Mouse (Mus musculus) limb, embryonic 13.5 days (tissue): ENCODE data around the gene Cbx7. TPM values are rescaled to one million over a fixed set of nuclear protein-coding genes. Genes with fewer than 3 reads are reported as not detected.

Experiments used
- ATAC-seq: fragments of 200-750 bp; cut with Nextera tagmentation; 2 replicates; pipeline ENCODE4 v1.8.0; 2017; ENCODE audit warnings: low read depth, moderate number of reproducible peaks, moderate TSS enrichment; ENCODE audit not compliant: low FRiP score
- H3K27ac ChIP-seq: fragments of 300-500 bp; sonication (generic); 2 replicates; pipeline ENCODE4 v1.5.1; 2015; ENCODE audit warnings: inconsistent platforms, mild to moderate bottlenecking, moderate library complexity
- H3K27me3 ChIP-seq: fragments of 300-500 bp; sonication (generic); 2 replicates; pipeline ENCODE4 v1.6.1; 2015; ENCODE audit warnings: mild to moderate bottlenecking, inconsistent platforms
- H3K36me3 ChIP-seq: fragments of 300-500 bp; sonication (generic); 2 replicates; pipeline ENCODE4 v1.6.1; 2015; ENCODE audit warnings: inconsistent platforms, mild to moderate bottlenecking, moderate library complexity
- H3K4me1 ChIP-seq: fragments of 300-500 bp; sonication (generic); 2 replicates; pipeline ENCODE4 v1.6.1; 2015; ENCODE audit warnings: inconsistent platforms
- H3K4me2 ChIP-seq: fragments of 300-500 bp; sonication (generic); replicated peaks from 2 replicates; pipeline ENCODE4 v1.6.1; 2015; ENCODE audit warnings: inconsistent platforms, mild to moderate bottlenecking, moderate library complexity
- H3K4me3 ChIP-seq: fragments of 300-500 bp; sonication (generic); 2 replicates; pipeline ENCODE4 v1.5.1; 2015; ENCODE audit warnings: moderate library complexity, mild to moderate bottlenecking, inconsistent platforms
- H3K9ac ChIP-seq: fragments of 300-500 bp; sonication (generic); 2 replicates; pipeline ENCODE4 v1.6.1; 2015; ENCODE audit warnings: mild to moderate bottlenecking, inconsistent platforms
- H3K9me3 ChIP-seq: fragments of 300-500 bp; sonication (generic); 2 replicates; pipeline ENCODE4 v1.6.1; 2016; ENCODE audit warnings: inconsistent platforms
- WGBS: fragments of 180-500 bp; shearing (Covaris S2); methylation state at CpG from one replicate; pipeline ENCODE4 v1.1.7; 2015; 5-methylcytosine and 5-hydroxymethylcytosine counted together
- polyA plus RNA-seq: library from polyadenylated mRNA; unstranded; fragments of >200 nt; fragmentation: Nextera tagmentation; extraction: Ambion mirVana; gene quantifications from 2 replicates; pipeline ENCODE4 v1.2.1, GENCODE M21; 2015

Gene Cbx7
- 1.8 and 2.2 TPM in 2 replicates for polyA plus RNA-seq

DNA sequence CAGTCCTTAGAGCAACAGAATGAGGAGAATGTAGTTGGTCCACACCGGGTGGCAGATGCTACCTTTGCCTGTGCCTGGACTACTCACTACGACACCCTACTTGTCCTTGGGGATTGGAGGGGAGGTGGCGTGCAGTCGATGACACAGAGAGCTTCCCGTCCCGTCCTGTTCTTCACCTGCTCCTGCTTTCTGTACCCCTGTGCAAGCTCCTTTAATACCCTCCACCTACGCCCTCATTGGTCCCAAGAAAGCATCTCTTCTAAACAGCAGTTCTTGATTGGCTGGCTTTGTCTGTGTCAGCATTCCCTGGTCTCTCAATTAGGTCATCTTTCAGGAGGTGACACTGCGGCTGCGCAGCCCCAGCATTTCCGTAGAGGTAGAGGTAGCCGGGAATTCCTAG is at the start of gene Cbx7:
Cbx7 (minus strand) TSS at position 180 of the 400 bp plus-strand sequence.
- Histone ChIP-seq H3K27me3 (no peaks in the 10 kb centered on the region), H3K4me2 (no peak within 1 kb of the TSS), H3K36me3 (no peaks in the 10 kb centered on the region), H3K4me1 (no peaks in the 10 kb centered on the region), H3K9ac (no peak within 1 kb of the TSS), H3K9me3 (0 out of 2 replicates have a peak, but pooled peaks cover 2% of the 10 kb centered on the region), H3K27ac (no peak within 1 kb of the TSS), H3K4me3 (no peak within 1 kb of the TSS)
- 92% methylated on average over 11 of the region's 11 CpGs for WGBS
- ATAC-seq: no peak

DNA sequence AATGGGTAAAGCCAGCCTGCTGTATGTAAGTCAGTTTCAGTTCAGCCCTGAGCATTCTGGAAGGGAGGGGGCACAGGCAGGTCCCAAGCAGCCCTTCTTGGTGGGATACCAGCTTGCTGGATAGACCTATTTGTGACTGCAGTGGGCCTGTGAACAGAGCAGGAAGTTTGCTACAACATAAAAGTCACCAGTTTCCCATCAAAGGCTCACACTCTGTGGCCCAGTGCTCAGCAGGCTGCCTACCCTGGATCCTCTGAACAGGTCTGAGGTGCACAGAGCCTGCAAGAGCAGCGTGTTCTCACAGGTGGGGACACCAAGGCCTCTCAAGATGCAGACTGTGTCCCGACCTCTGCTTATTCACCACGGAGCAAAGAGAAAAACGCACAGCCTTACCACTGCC is 49.6 kb upstream of the Cbx7 start:
- 64% methylated on average over 4 of the region's 4 CpGs for WGBS
- ATAC-seq: no peak
- Histone ChIP-seq H3K4me1 (peaks cover 6% of the 10 kb centered on the region; the same call in 1 of the 2 replicates), H3K9me3 (no peaks in the 10 kb centered on the region), H3K27ac (no peak overlapping the region), H3K9ac (peak overlapping the region; percentile 25; the same call in 1 of the 2 replicates), H3K4me3 (no peak overlapping the region), H3K4me2 (no peak overlapping the region), H3K27me3 (peaks cover 30% of the 10 kb centered on the region), H3K36me3 (no peaks in the 10 kb centered on the region)

DNA sequence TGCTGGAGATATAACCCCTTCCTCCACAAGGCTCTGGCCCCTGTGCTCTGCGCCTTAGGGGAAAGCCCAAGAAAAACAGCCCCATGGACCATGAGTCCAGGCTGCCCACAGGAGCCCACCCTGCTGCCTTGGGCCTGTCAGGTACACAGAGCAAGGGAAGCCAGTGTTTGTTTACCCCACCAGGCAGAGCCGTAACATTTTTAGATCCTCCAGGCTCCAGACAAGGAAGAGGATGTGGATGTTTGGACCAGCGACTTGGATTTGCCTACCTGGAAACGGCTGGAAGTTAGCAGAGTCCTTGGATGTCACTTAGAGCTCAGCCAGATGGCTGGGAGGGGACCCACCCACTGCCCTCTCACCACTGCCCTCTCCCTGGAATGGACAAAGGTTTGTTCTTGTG is 48.7 kb upstream of the Cbx7 start:
- Histone ChIP-seq H3K4me1 (peaks cover 11% of the 10 kb centered on the region), H3K9me3 (no peaks in the 10 kb centered on the region), H3K9ac (no peak overlapping the region), H3K4me2 (no peak overlapping the region), H3K27ac (no peak overlapping the region; the same call in 1 of the 2 replicates), H3K4me3 (no peak overlapping the region), H3K36me3 (no peaks in the 10 kb centered on the region), H3K27me3 (peaks cover 39% of the 10 kb centered on the region)
- ATAC-seq: no peak
- 55% methylated on average over 4 of the region's 4 CpGs for WGBS

DNA sequence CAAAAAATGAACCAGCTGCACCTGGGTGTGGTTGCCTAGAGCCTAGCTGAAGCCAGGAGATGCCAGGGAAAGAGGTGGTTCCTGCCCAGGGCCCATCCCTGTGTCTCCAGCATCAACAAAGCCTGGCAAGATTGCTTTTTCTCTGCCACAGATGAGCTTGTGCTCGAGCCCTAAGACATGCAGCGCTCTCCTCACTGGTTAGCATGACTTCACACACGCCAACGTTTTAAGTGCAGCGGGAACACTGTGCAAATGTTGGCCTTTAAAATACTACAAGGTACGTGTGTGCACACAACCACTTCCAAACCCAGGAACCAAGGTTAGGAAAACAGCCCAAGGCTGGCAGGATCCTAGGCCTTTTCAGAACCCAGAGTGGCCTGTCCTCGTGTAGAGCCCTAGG is 48.3 kb upstream of the Cbx7 start:
- Histone ChIP-seq H3K4me3 (no peak overlapping the region), H3K27ac (no peak overlapping the region; the same call in 1 of the 2 replicates), H3K4me2 (no peak overlapping the region), H3K9ac (no peak overlapping the region), H3K27me3 (peaks cover 43% of the 10 kb centered on the region), H3K4me1 (peaks cover 11% of the 10 kb centered on the region), H3K36me3 (no peaks in the 10 kb centered on the region), H3K9me3 (no peaks in the 10 kb centered on the region)
- WGBS: 77% methylated on average over 7 of the region's 7 CpGs
- ATAC-seq: no peak

DNA sequence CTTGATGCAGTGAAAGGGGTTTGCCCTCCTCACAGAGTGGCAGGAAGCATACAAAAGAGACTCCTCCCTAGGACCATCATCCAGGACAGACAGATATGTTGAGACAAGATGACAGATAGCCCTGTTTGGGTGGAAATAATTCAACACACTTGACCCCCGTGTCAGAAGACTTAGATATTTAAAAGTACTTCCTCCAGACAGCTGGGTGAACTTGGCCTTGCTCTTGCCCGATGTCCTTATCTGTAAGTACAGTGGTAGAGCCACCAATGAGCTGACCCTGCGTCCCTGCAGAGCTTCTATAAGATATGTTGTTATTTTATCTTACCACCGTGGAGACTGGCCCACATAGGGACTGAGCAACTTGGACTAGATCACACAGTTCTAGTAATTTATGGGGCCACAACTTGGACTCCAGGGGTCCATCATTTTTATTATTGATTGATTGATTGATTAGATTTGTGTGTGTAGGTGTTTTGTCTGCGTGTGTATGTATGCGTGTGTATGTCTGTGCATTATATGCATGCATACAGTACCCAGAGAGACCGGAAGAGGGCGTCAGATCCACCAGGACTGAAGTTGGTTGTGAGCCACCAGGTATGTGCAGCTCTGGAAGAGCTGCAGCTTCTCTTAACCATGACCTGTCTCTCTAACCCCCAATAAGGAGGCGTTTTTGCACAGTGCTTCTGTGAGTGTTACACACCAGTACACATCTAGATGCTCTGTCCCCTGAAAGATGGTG is 45.8 kb upstream of the Cbx7 start:
- no peak overlapping the region for H3K27ac ChIP-seq
- H3K27me3 ChIP-seq: peaks cover 68% of the 10 kb centered on the region
- peaks cover 32% of the 10 kb centered on the region for H3K4me1 ChIP-seq

DNA sequence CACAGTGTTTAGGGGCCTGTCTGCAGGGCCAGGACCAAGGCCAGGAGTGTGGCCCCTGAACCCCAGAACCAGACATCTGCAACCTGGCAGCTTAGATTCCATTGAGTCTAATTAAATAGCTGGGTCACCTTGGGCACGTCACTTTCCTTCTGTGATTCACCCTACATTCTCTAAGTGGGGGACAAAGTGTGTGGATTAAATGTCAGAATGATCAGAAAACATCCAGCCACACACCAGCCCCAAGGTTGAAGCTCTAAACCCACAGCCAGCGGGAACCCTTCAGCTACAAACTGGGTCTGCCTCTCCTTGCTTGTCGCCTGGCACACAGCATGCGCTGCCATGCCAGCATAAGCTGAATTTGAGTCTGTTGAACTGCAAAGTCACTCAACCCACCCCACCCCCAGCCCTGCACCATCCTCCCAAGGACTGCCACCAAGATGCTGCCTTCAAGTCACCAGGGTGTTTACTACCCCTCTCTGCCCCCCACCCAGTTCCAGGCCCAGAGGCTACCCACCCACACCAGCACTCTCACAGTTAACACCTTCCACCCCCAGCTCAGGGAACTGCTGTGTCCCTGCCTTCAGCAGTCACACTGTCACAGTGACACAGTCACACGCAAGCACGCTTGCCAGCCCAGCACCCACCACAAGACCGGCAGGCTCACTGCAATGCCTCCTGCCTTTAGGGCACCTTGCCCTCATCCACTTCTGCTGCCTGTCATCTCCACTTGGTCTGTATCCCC is 44.5 kb upstream of the Cbx7 start:
- H3K4me3 ChIP-seq: peak overlapping the region; percentile 65; the same call in 1 of the 2 replicates
- no peak for ATAC-seq
- 60% methylated on average over 7 of the region's 7 CpGs for WGBS

More for the DNA sequence above, 45.8 kb upstream of the Cbx7 start:
- no peak overlapping the region for H3K4me3 ChIP-seq
- no peak overlapping the region for H3K4me2 ChIP-seq
- no peaks in the 10 kb centered on the region for H3K36me3 ChIP-seq
- WGBS: 86% methylated on average over 9 of the region's 9 CpGs
- no peak overlapping the region for H3K9ac ChIP-seq
- H3K9me3 ChIP-seq: no peaks in the 10 kb centered on the region
- no peak for ATAC-seq

DNA sequence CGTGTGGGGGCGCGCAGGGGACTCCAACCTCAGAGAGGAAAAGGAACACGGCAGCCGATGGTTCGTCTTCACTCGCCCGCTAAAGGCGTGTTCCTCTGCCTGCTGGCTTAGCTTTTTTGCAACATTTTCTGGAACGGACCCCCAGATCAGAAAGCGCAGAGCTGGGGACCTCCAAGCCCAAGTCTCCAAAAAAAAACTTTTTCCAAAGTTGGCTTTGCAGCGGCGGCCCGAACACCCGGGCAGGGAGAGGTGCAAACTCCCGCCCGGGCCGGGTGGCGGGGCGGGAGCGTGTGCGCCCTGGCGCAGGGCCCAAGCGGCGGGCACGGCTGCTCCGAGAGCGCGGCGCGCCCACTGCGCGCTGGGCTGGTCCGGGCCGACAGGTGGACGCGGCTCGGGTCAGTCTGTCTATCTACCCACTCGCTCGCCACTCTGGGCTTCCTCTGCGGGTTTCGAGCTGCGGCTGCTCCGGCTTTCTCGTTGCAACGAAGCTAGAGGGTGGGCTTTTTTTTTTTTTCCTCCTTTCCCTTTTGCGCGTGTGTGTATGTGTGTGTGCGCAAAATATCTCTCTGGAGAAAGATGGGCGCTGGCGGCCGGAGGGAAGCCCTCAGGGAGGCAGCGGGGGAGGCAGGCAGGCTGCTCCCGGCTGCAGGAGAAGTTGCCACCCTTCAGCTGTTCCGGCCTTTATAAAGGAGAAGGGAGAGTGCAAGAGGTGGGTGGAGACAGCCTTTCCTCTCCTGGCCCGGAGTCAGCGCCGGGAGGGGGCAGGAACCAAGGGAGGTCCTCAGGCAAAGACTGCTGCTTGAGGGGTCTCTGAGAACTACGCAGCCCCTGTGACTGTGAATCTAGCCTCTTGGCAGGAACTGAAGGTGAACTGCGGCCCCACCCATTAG is 43.6 kb upstream of the Cbx7 start, which contains the start of gene Pdgfb:
Pdgfb (minus strand) TSS at position 657 of the 890 bp plus-strand sequence.
- H3K9me3 ChIP-seq: no peaks in the 10 kb centered on the region
- ATAC-seq: no peak
- H3K4me3 ChIP-seq: peak within 1 kb of the TSS; percentile 65
- no peaks in the 10 kb centered on the region for H3K36me3 ChIP-seq
- H3K9ac ChIP-seq: peak within 1 kb of the TSS; percentile 76
- H3K4me2 ChIP-seq: peak within 1 kb of the TSS; percentile 97
- peak within 1 kb of the TSS; percentile 28; the same call in 1 of the 2 replicates for H3K27ac ChIP-seq
- under 1% methylated on average over 60 of the region's 60 CpGs for WGBS
- peaks cover 86% of the 10 kb centered on the region for H3K27me3 ChIP-seq
- peaks cover 35% of the 10 kb centered on the region for H3K4me1 ChIP-seq

More for the DNA sequence above, 44.5 kb upstream of the Cbx7 start:
- Histone ChIP-seq H3K36me3 (no peaks in the 10 kb centered on the region), H3K4me2 (peak overlapping the region; percentile 97), H3K27ac (no peak overlapping the region), H3K27me3 (peaks cover 81% of the 10 kb centered on the region), H3K4me1 (peaks cover 33% of the 10 kb centered on the region), H3K9me3 (no peaks in the 10 kb centered on the region), H3K9ac (no peak overlapping the region)

DNA sequence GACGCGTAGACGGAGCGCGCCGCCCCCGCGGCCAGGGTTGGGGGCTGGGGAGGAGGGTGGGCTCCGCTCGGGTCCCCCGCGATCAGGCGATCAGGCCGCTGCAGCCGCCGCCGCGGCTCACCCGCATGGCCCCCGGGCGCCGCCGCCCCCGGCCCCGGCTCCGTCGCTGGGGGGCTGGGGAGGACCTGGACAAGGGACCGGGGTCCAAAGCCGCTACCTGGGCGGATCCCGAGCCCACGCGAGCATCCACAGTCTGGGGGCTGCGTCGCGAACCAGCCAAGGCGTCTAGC is 43.1 kb upstream of the Cbx7 start:
- H3K36me3 ChIP-seq: no peaks in the 10 kb centered on the region
- peaks cover 35% of the 10 kb centered on the region for H3K4me1 ChIP-seq
- no peaks in the 10 kb centered on the region for H3K9me3 ChIP-seq
- peak overlapping the region; percentile 65 for H3K4me3 ChIP-seq
- H3K9ac ChIP-seq: peak overlapping the region; percentile 76
- ATAC-seq: no peak
- peak overlapping the region; percentile 97 for H3K4me2 ChIP-seq
- H3K27me3 ChIP-seq: peaks cover 88% of the 10 kb centered on the region
- H3K27ac ChIP-seq: peak overlapping the region; percentile 28; the same call in 1 of the 2 replicates
- under 1% methylated on average over 33 of the region's 37 CpGs for WGBS

DNA sequence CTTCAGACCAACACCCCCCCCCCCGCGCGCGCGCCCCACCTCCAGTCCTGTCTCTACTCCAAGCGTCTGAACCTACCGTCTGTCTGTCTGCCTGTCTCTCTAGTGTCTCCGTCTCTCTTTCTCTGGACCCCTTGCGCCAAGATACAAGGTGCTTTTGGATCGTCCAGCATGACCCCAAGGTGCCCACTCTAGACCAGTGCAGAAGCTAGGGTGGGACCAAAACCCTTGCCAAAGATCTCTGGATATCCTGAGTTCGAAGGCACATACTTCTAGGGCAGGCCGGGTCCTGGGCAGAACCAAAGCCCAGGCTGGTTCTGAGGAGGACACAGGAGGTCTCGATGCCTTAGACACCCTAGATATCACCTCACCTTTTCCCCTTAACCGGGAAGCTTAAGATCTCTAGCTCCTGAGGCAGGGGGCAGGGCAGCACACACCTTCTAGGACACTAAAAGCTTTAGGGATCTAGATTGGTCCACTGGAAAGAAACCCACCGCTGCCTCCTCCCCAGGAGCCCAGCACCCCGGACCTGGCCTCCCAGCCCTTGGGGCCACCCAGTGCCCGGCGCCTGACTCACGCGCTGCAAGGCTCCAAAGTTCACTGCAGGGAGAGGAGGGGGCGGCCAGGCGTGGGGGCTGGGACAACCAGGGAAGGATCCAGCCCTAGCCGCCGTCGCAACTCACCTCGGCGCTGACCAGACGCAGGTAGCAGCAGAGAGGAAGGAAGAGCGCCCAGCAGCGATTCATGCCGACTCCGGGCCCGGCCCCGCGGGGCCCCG is 42.5 kb upstream of the Cbx7 start:
- H3K9ac ChIP-seq: peak overlapping the region; percentile 76

DNA sequence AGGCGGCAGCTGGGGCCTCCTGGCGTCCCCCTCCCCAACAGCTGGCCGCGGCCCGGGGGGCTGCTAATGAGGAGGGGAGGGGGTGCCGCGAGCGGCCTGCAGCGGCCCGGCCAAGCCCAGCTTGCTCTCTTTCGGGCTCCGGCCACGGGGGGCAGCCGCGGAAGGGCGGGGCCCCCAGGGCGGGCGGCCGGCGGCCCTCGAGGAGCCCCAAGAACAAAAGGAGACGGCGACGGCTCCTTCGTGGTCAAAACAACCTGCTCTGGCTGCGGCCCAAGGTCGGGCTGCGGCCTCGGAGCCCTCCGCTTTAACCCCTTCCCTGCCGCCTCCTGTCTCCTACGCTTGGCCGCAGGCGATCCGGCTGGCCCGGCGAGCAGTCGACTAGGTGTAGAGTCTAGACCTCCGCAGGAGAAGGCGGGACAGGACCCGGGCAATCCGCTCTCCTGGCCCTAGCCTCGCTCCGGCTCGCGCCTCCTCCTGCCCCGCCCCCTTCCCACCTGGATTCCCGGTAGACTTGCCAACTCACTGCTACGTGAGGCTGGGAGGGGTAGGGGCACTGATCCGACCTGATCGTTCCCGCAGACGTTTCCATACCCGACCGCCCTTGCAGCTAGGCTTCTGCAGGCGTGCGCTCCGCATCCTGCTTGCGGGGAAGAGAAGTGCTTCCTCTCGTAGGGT is 41.7 kb upstream of the Cbx7 start:
- Histone ChIP-seq H3K36me3 (no peaks in the 10 kb centered on the region), H3K4me1 (peaks cover 35% of the 10 kb centered on the region), H3K9me3 (no peaks in the 10 kb centered on the region), H3K9ac (peak overlapping the region; percentile 76), H3K4me3 (peak overlapping the region; percentile 65), H3K27ac (peak overlapping the region; percentile 39; the same call in 1 of the 2 replicates), H3K27me3 (peaks cover 82% of the 10 kb centered on the region), H3K4me2 (peak overlapping the region; percentile 97)
- ATAC-seq: no peak; the same call in 1 of the 2 replicates
- WGBS: under 1% methylated on average over 47 of the region's 60 CpGs

More for the DNA sequence above, 42.5 kb upstream of the Cbx7 start:
- Histone ChIP-seq H3K4me1 (peaks cover 35% of the 10 kb centered on the region), H3K36me3 (no peaks in the 10 kb centered on the region), H3K27ac (no peak overlapping the region), H3K4me3 (peak overlapping the region; percentile 65), H3K4me2 (peak overlapping the region; percentile 97), H3K27me3 (peaks cover 88% of the 10 kb centered on the region), H3K9me3 (no peaks in the 10 kb centered on the region)
- ATAC-seq: no peak
- WGBS: 2% methylated on average over 36 of the region's 36 CpGs
